Mouse (Mus musculus) neutrophil, adult 5-6 weeks (primary cell): ENCODE data around the gene Tmed1. TPM values are rescaled to one million over a fixed set of nuclear protein-coding genes. Genes with fewer than 3 reads are reported as not detected.
"Not testable (repeated sequence)": the region's sequence is repeated elsewhere in the genome, so short reads cannot be mapped to it uniquely, and the experiment has no call there.

ENCODE experiments used
- ATAC-seq: fragments of 151-379, 151-347 bp; 2 replicates; pipeline ENCODE4 v1.8.0; 2017; ENCODE audit warnings: mild to moderate bottlenecking, moderate TSS enrichment; ENCODE audit not compliant: insufficient number of reproducible peaks, poor library complexity, low FRiP score, severe bottlenecking; ENCODE audit errors: extremely low read depth
- total RNA-seq: library from RNA; stranded (forward); fragments of 200-1000 nt; gene quantifications from 2 replicates; pipeline ENCODE4 v1.2.3, GENCODE M21; 2017

Tmed1 gene
- 4.4 and 5.3 TPM in 2 replicates for total RNA-seq

GRCm38 (mm10) chr9:21509772-21510688, at the start of gene Tmed1:
Gene Tmed1, minus strand, starts transcription at chr9:21510252.
- ATAC-seq = peak; percentile 84

- no peak for ATAC-seq
These were observed 49.1 kb upstream of the Tmed1 start for GRCm38 (mm10) chr9:21559151-21559550.

GRCm38 (mm10) chr9:21558366-21558765, 48.3 kb upstream of the Tmed1 start:
- no peak for ATAC-seq

- ATAC-seq = no peak
These were observed 47.5 kb upstream of the Tmed1 start for GRCm38 (mm10) chr9:21557556-21557955.

- ATAC-seq = no peak
These were observed 46.9 kb upstream of the Tmed1 start for GRCm38 (mm10) chr9:21556996-21557395.

GRCm38 (mm10) chr9:21555198-21555742, 45.2 kb upstream of the Tmed1 start:
- ATAC-seq = no peak

GRCm38 (mm10) chr9:21553607-21554273, 43.7 kb upstream of the Tmed1 start:
- ATAC-seq = no peak

GRCm38 (mm10) chr9:21551049-21551448, 41.0 kb upstream of the Tmed1 start:
- ATAC-seq = no peak

GRCm38 (mm10) chr9:21547075-21547941, 37.3 kb upstream of the Tmed1 start:
- no peak for ATAC-seq

- no peak for ATAC-seq
These were observed 36.7 kb upstream of the Tmed1 start, which contains the start of gene Carm1 for GRCm38 (mm10) chr9:21546789-21547074. Gene Carm1, plus strand, starts transcription at chr9:21546894.

GRCm38 (mm10) chr9:21545916-21546788, 36.1 kb upstream of the Tmed1 start:
- ATAC-seq = peak; percentile 84

- no peak for ATAC-seq
These were observed 35.4 kb upstream of the Tmed1 start for GRCm38 (mm10) chr9:21545351-21545915.

- not testable (repeated sequence) for ATAC-seq
These were observed 31.9 kb upstream of the Tmed1 start for GRCm38 (mm10) chr9:21542001-21542400.

- no peak for ATAC-seq
These were observed 30.1 kb upstream of the Tmed1 start for GRCm38 (mm10) chr9:21539981-21540753.

- no peak for ATAC-seq
These were observed 27.0 kb upstream of the Tmed1 start for GRCm38 (mm10) chr9:21537009-21537408.

GRCm38 (mm10) chr9:21536501-21536900, 26.4 kb upstream of the Tmed1 start:
- ATAC-seq = no peak

GRCm38 (mm10) chr9:21527917-21528324, 17.9 kb upstream of the Tmed1 start:
- peak; percentile 58 for ATAC-seq
